In the genomic region with DNA sequence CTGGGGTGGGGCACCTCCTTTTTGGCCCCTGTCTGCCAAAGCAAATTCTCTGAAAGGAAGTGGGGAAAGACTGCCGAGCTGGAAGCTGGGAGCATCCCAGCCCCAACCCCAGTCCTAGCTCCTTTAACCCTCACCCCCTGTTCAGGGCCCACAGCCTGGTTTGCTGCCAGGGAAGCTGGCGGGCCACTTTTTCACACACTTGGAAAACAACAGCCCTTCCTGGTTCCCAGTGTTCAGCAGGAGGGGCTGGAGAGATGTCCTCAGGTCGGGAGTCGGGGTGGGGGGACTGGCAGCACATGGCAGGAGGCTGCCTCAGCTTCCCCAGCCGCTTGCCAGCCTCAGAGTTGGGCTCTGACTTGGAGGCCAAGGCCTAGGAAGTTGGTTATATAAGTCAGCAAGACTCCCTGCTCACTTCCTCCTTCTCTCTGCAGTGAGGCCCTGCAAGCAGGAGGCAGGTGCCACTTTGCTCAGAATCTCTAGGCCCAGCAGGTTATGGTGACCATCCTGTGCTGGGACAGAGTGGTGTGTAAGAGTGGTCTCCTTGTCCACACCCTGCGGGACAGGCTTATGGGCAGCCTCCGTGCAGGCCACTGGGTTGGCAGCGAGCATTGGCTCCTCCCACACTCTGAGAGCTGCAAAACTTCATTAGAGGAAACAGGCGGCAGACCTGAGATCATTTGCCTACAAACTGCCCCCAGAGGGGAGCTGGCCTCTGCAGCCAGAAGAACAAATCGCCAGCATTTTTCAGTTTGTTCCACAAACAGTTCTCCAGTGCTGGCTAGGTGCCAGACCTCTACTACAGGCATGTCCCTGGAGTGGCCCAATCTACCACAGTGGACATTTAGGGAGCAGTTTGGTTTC, we compare ENCODE assay signal across 8 mouse cellular contexts. TPM values are rescaled to one million over a fixed set of nuclear protein-coding genes. Genes with fewer than 3 reads are reported as not detected.
DNase-seq lines count a peak whose midpoint lies in the region; ATAC-seq lines count a peak whose summit lies in the region.

No protein-coding gene starts in this region.

- H3K4me1 ChIP-seq in forebrain, embryonic 13.5 days = peaks cover 14% of the 10 kb centered on the region

- peak; percentile 36 for DNase-seq in embryo, embryonic 10 days (ENCODE audit: low spot score)
- no peak for DNase-seq in embryo, embryonic 9.5 days (ENCODE audit: extremely low spot score)
- DNase-seq in adrenal gland, postnatal 10 days = peak; percentile 79
- DNase-seq in heart, postnatal 36 days = peak; percentile 69 to 77
- peak; percentile 80 to 86 for DNase-seq in kidney, postnatal 4 days
- DNase-seq in splenic B cell, adult 2 months (ENCODE audit: low read depth, low spot score) = peak; percentile 68

- peaks cover 80% of the 10 kb centered on the region for H3K79me2 ChIP-seq in macrophage (ENCODE audit: inconsistent target)

- peak overlapping the region; percentile 31; the same call in 1 of the 2 replicates for H3K9ac ChIP-seq in forebrain, embryonic 13.5 days

- no peaks in the 10 kb centered on the region for H3K9me3 ChIP-seq in forebrain, embryonic 13.5 days (replicated peaks)

- no peaks in the 10 kb centered on the region for H3K27me3 ChIP-seq in forebrain, embryonic 13.5 days
- no peaks in the 10 kb centered on the region for H3K27me3 ChIP-seq in splenic B cell, adult 2 months (ENCODE audit: control insufficient read depth, insufficient read depth, low read length, poor library complexity, severe bottlenecking)

- no peak overlapping the region for H3K4me3 ChIP-seq in forebrain, embryonic 13.5 days
- no peak overlapping the region for H3K4me3 ChIP-seq in macrophage (ENCODE audit: inconsistent target)

- H3K27ac ChIP-seq in forebrain, embryonic 13.5 days = peak overlapping the region; percentile 63
- H3K27ac ChIP-seq in macrophage = peak overlapping the region; percentile 98

- peaks cover 21% of the 10 kb centered on the region; the same call in 1 of the 2 replicates for H3K36me3 ChIP-seq in forebrain, embryonic 13.5 days (ENCODE audit: poor library complexity, severe bottlenecking)
- H3K36me3 ChIP-seq in macrophage (ENCODE audit: inconsistent target) = peaks cover 12% of the 10 kb centered on the region; the same call in 1 of the 2 replicates
- no peaks in the 10 kb centered on the region for H3K36me3 ChIP-seq in splenic B cell, adult 2 months (ENCODE audit: control insufficient read depth, insufficient read depth, low read length, poor library complexity, severe bottlenecking)

- 45% methylated on average over 10 of the region's 10 CpGs for WGBS in forebrain, embryonic 13.5 days
- WGBS in macrophage (ENCODE audit: missing documents) = 11% methylated on average over 10 of the region's 10 CpGs

- peak; percentile 63 for ATAC-seq in forebrain, embryonic 13.5 days

- intact Hi-C loops in heart, postnatal 36 days (cut with DNase I) = loop anchor here (10.0 kb wide), 1 partner anchor 171 kb away; no protein-coding TSS in a partner anchor

- H3K4me2 ChIP-seq in forebrain, embryonic 13.5 days = no peak overlapping the region

RNA-seq across cellular contexts. Expression of gene Arrb1, which starts 10.8 kb away (rescaled TPM):
- total RNA-seq in adrenal gland, postnatal 10 days (2021) = 10 to 100 TPM; 46.2 to 56.8 TPM
- polyA plus RNA-seq in forebrain, embryonic 13.5 days (2015; fragmentation: Nextera tagmentation; extraction: Ambion mirVana) = 7.4 and 10.6 TPM in 2 replicates
- 10 to 100 TPM; 22.3 to 25.3 TPM for total RNA-seq in heart, postnatal 36 days (2021)
- total RNA-seq in macrophage (2018; cell fraction: chromatin; rRNA removed) = 100 to 1,000 TPM in 19 of 26 experiments, 10 to 100 TPM in 6, 1 to 10 TPM in 1; 9.2 to 300 (median 218) TPM
- 100 to 1,000 TPM in 8 of 26 experiments, 10 to 100 TPM in 18; 54.2 to 130 (median 88.0) TPM for total RNA-seq in macrophage (2018; cell fraction: cytosol; rRNA removed)
- 100 to 1,000 TPM in 17 of 26 experiments, 10 to 100 TPM in 9; 25.9 to 208 (median 130) TPM for total RNA-seq in macrophage (2018; cell fraction: nucleus; rRNA removed)
- 65.3 to 97.8 TPM (median 73.5 TPM) in 3 replicates for polyA plus RNA-seq in macrophage (2018)
